Mouse (Mus musculus): ENCODE measurements around the gene Upf1.

DNA sequence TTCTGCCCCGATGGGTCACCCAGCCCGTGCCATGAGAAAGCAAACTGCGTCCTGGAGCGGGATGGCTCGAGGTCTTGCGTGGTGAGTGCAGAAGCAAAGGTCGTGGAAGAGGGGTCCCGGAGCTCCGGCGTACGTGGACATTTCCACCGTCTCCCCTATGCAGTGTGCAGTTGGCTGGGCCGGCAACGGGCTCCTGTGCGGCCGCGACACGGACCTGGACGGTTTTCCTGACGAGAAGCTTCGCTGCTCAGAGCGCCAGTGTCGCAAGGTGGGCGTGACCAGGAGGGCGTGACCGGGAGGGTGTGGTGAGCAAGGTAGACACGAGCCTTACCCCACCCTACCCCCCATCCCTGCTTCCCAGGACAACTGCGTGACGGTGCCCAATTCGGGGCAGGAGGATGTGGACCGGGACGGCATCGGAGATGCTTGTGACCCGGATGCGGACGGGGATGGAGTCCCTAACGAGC, 23.2 kb upstream of the Upf1 start:
- TF ChIP-seq POLR2A (IDR thresholded peaks at IDR 0.05; ENCODE audit: extremely low read depth, insufficient read depth, low read length) = no peak
- no peak for TF ChIP-seq CTCF (IDR thresholded peaks at IDR 0.05; ENCODE audit: extremely low read depth, insufficient read depth, low read length)

All from cortical plate, adult 2 months (tissue).